In genomic region chr1:55884576-55884975, GRCm38 (mm10) we compare ENCODE assay signal across 25 mouse cellular contexts.
DNase-seq lines count a peak whose midpoint lies in the region; ATAC-seq and TF ChIP-seq lines count a peak whose summit lies in the region.
"Had no signal": no experiment of that assay in that cellular context is flagged by ENCODE, and none has a peak within 500 bp of the region (broad histone marks: within the 10 kb centered on the region; RNA-seq: fewer than 3 reads in every experiment).

No protein-coding gene starts in this region.

- TF ChIP-seq EP300 in stomach, postnatal 0 days (optimal IDR thresholded peaks at IDR 0.05): no peak

- POLR2A ChIA-PET in Patski (lab: Charles Lee): interaction anchor here (0.5 kb wide), 1 partner anchor 1088 kb away, joined by 3 read pairs; no protein-coding TSS in a partner anchor

- CTCF ChIA-PET in Patski (lab: Charles Lee): interaction anchor here (1.7 kb wide), 1 partner anchor 10 kb away, joined by 6 read pairs; no protein-coding TSS in a partner anchor

- H3K4me1 ChIP-seq in midbrain, embryonic 11.5 days (ENCODE audit: control insufficient read depth, insufficient read depth, low read length): peaks cover 14% of the 10 kb centered on the region; the same call in 1 of the 2 replicates
- peaks cover 26% of the 10 kb centered on the region for H3K4me1 ChIP-seq in midbrain, embryonic 15.5 days
- H3K4me1 ChIP-seq in stomach, postnatal 0 days (replicated peaks; ENCODE audit: control insufficient read depth, insufficient read depth): no peaks in the 10 kb centered on the region

- no peak overlapping the region for H3K4me2 ChIP-seq in midbrain, embryonic 11.5 days
- H3K4me2 ChIP-seq in midbrain, embryonic 15.5 days: no peak overlapping the region
- no peak overlapping the region for H3K4me2 ChIP-seq in stomach, postnatal 0 days (replicated peaks; ENCODE audit: low read depth)
- H3K4me2 ChIP-seq: embryonic facial prominence, embryonic 13.5 days; embryonic facial prominence, embryonic 15.5 days; forebrain, embryonic 12.5 days had no signal

- H3K9ac ChIP-seq in midbrain, embryonic 11.5 days (ENCODE audit: low read length): no peak overlapping the region
- no peak overlapping the region for H3K9ac ChIP-seq in midbrain, embryonic 15.5 days
- no peak overlapping the region for H3K9ac ChIP-seq in stomach, postnatal 0 days (ENCODE audit: low read length)
- H3K9ac ChIP-seq: embryonic facial prominence, embryonic 13.5 days; embryonic facial prominence, embryonic 15.5 days; forebrain, embryonic 12.5 days had no signal

- no peak for ATAC-seq in midbrain, embryonic 11.5 days (ENCODE audit: low FRiP score)
- ATAC-seq in midbrain, embryonic 15.5 days (replicated peaks): no peak
- ATAC-seq in Patski: peak; percentile 34
- ATAC-seq in stomach, postnatal 0 days (ENCODE audit: low FRiP score, low TSS enrichment): no peak
- ATAC-seq: CD4-positive, CD25-positive, alpha-beta regulatory T cell, adult 4 months; forebrain, embryonic 14.5 days; forebrain, embryonic 16.5 days had no signal

- no peak overlapping the region for H3K4me3 ChIP-seq in midbrain, embryonic 11.5 days (ENCODE audit: low read depth, low read length)
- H3K4me3 ChIP-seq in midbrain, embryonic 15.5 days: no peak overlapping the region
- no peak overlapping the region for H3K4me3 ChIP-seq in stomach, postnatal 0 days (ENCODE audit: low read depth, low read length)
- H3K4me3 ChIP-seq: embryonic facial prominence, embryonic 13.5 days; embryonic facial prominence, embryonic 15.5 days; erythroblast, embryonic 14.5 days; forebrain, embryonic 10.5 days; forebrain, embryonic 12.5 days had no signal

- H3K36me3 ChIP-seq in midbrain, embryonic 11.5 days (ENCODE audit: control insufficient read depth, insufficient read depth, low read length): no peaks in the 10 kb centered on the region
- H3K36me3 ChIP-seq in midbrain, embryonic 15.5 days (replicated peaks): no peaks in the 10 kb centered on the region
- no peaks in the 10 kb centered on the region for H3K36me3 ChIP-seq in stomach, postnatal 0 days (ENCODE audit: control insufficient read depth, insufficient read depth, low read length)
- H3K36me3 ChIP-seq: embryonic facial prominence, embryonic 13.5 days; embryonic facial prominence, embryonic 15.5 days; forebrain, embryonic 10.5 days; forebrain, embryonic 12.5 days; G1E had no signal

- in situ Hi-C loops in Patski (cut with MboI; ENCODE audit: low pct_unique_long_range_greater_than_20kb): no loop called here

- peak; percentile 82 for DNase-seq in midbrain, embryonic 11.5 days (ENCODE audit: low spot score, missing footprints)
- DNase-seq in 3T3-L1 (ENCODE audit: low read depth, low spot score) (peak; percentile 65), Patski (ENCODE audit: low read depth, low spot score) (no peak)
- no peak for DNase-seq in adrenal gland, postnatal 36 days
- DNase-seq in stomach, postnatal 0 days (ENCODE audit: low spot score): no peak
- DNase-seq: adrenal gland, adult 8-10 months; adrenal gland, postnatal 14 days; cerebellum, adult 11 months; cerebellum, adult 18-20 months; cerebellum, adult 8-10 months; cerebellum, adult 9-11 months; cerebellum, postnatal 14 days; cerebellum, postnatal 36 days; embryo, embryonic 11 days had no signal

- no peak for TF ChIP-seq CTCF in Patski (IDR thresholded peaks at IDR 0.05)
- TF ChIP-seq CTCF in stomach, postnatal 0 days (IDR thresholded peaks at IDR 0.05; ENCODE audit: low read depth): no peak

- H3K27me3 ChIP-seq in midbrain, embryonic 11.5 days (ENCODE audit: control insufficient read depth, insufficient read depth, low read length): peaks cover 51% of the 10 kb centered on the region
- H3K27me3 ChIP-seq in midbrain, embryonic 15.5 days (replicated peaks): peaks cover 41% of the 10 kb centered on the region
- H3K27me3 ChIP-seq in Patski: peaks cover 12% of the 10 kb centered on the region
- no peaks in the 10 kb centered on the region for H3K27me3 ChIP-seq in stomach, postnatal 0 days (ENCODE audit: control insufficient read depth, insufficient read depth, low read length)
- H3K27me3 ChIP-seq: CH12.LX had no signal

- H3K27ac ChIP-seq in midbrain, embryonic 11.5 days (ENCODE audit: low read depth, low read length): no peak overlapping the region
- H3K27ac ChIP-seq in midbrain, embryonic 15.5 days: no peak overlapping the region
- H3K27ac ChIP-seq in stomach, postnatal 0 days (replicated peaks): no peak overlapping the region
- H3K27ac ChIP-seq: embryonic facial prominence, embryonic 13.5 days; embryonic facial prominence, embryonic 15.5 days; forebrain, embryonic 10.5 days; forebrain, embryonic 12.5 days had no signal

- peaks cover 2% of the 10 kb centered on the region; the same call in 1 of the 2 replicates for H3K9me3 ChIP-seq in midbrain, embryonic 11.5 days (ENCODE audit: control insufficient read depth, low read length)
- no peaks in the 10 kb centered on the region for H3K9me3 ChIP-seq in midbrain, embryonic 15.5 days
- H3K9me3 ChIP-seq in stomach, postnatal 0 days (ENCODE audit: control insufficient read depth, low read length): no peaks in the 10 kb centered on the region
- H3K9me3 ChIP-seq: embryonic facial prominence, embryonic 15.5 days; forebrain, embryonic 12.5 days had no signal

Comparison
In these comparisons a context has a peak if more than half of its experiments do, and no peak if none do; other contexts are left out.
1. DNase-seq: peak in midbrain, embryonic 11.5 days (single experiment) and 3T3-L1 (single experiment); none in Patski (single experiment), adrenal gland, postnatal 36 days (0 of 2) and stomach, postnatal 0 days (single experiment).